Mouse (Mus musculus) intestine, embryonic 16.5 days (tissue): ENCODE measurements around the gene Xrn1. TPM values are rescaled to one million over a fixed set of nuclear protein-coding genes. Genes with fewer than 3 reads are reported as not detected.

Experiments
- ATAC-seq: fragments of 200-750 bp; cut with Nextera tagmentation; 2 replicates; pipeline ENCODE4 v1.8.0; 2017; ENCODE audit warnings: moderate TSS enrichment, moderate library complexity
- H3K27ac ChIP-seq: fragments of 300-500 bp; sonication (generic); 2 replicates; pipeline ENCODE4 v1.5.1; 2014; ENCODE audit warnings: mild to moderate bottlenecking, low read length
- H3K27me3 ChIP-seq: fragments of 300-500 bp; sonication (generic); replicated peaks from 2 replicates; pipeline ENCODE4 v1.6.1; 2014; ENCODE audit warnings: low read length, control low read depth, mixed read lengths; ENCODE audit not compliant: control insufficient read depth, insufficient read depth
- H3K36me3 ChIP-seq: fragments of 300-500 bp; sonication (generic); 2 replicates; pipeline ENCODE4 v1.6.1; 2014; ENCODE audit warnings: low read length, control low read depth; ENCODE audit not compliant: control insufficient read depth, insufficient read depth
- H3K4me1 ChIP-seq: fragments of 300-500 bp; sonication (generic); 2 replicates; pipeline ENCODE4 v1.6.1; 2014; ENCODE audit warnings: low read length, control low read depth, mixed read lengths; ENCODE audit not compliant: control insufficient read depth, insufficient read depth
- H3K4me2 ChIP-seq: fragments of 300-500 bp; sonication (generic); 2 replicates; pipeline ENCODE4 v1.6.1; 2014; ENCODE audit warnings: low read depth, low read length, control low read depth
- H3K4me3 ChIP-seq: fragments of 300-500 bp; sonication (generic); 2 replicates; pipeline ENCODE4 v1.5.1; 2014; ENCODE audit warnings: mild to moderate bottlenecking, low read length
- H3K9ac ChIP-seq: fragments of 300-500 bp; sonication (generic); 2 replicates; pipeline ENCODE4 v1.6.1; 2014; ENCODE audit warnings: low read depth, low read length
- H3K9me3 ChIP-seq: fragments of 300-500 bp; sonication (generic); 2 replicates; pipeline ENCODE4 v1.6.1; 2016; ENCODE audit warnings: low read length, control low read depth; ENCODE audit not compliant: control insufficient read depth
- WGBS: fragments of 180-500 bp; shearing (Covaris S2); extraction: QIAGEN DNeasy Blood & Tissue Kit; methylation state at CpG from one replicate; pipeline ENCODE4 v1.1.7; 2014; 5-methylcytosine and 5-hydroxymethylcytosine counted together
- polyA plus RNA-seq: library from polyadenylated mRNA; unstranded; fragments of >200 nt; fragmentation: Nextera tagmentation; extraction: Ambion mirVana; gene quantifications from 2 replicates; pipeline ENCODE4 v1.2.1, GENCODE M21; 2015

The Xrn1 gene
- polyA plus RNA-seq, 1 experiment from 2014 or later: 11.3 TPM

GRCm38 (mm10) chr9:96029886-96030285 is 75.3 kb downstream of the Xrn1 start:
- no peak for ATAC-seq
- 94% methylated on average over 5 of the region's 5 CpGs for WGBS
- Histone ChIP-seq H3K4me2 (no peak overlapping the region), H3K4me3 (no peak overlapping the region), H3K27me3 (no peaks in the 10 kb centered on the region), H3K27ac (no peak overlapping the region), H3K9ac (no peak overlapping the region), H3K9me3 (no peaks in the 10 kb centered on the region), H3K4me1 (no peaks in the 10 kb centered on the region), H3K36me3 (peaks cover 12% of the 10 kb centered on the region)

- 88% methylated on average over 3 of the region's 3 CpGs for WGBS
- Histone ChIP-seq H3K27ac (no peak overlapping the region), H3K36me3 (peaks cover 13% of the 10 kb centered on the region), H3K4me1 (no peaks in the 10 kb centered on the region), H3K27me3 (no peaks in the 10 kb centered on the region), H3K4me3 (no peak overlapping the region), H3K4me2 (no peak overlapping the region), H3K9me3 (no peaks in the 10 kb centered on the region), H3K9ac (no peak overlapping the region)
- ATAC-seq: no peak
Observed at GRCm38 (mm10) chr9:96035371-96036086, 81.0 kb downstream of the Xrn1 start.

- Histone ChIP-seq H3K27me3 (no peaks in the 10 kb centered on the region), H3K9me3 (no peaks in the 10 kb centered on the region), H3K4me1 (no peaks in the 10 kb centered on the region), H3K4me2 (no peak overlapping the region), H3K27ac (no peak overlapping the region), H3K9ac (no peak overlapping the region), H3K36me3 (peaks cover 10% of the 10 kb centered on the region; the same call in 1 of the 2 replicates), H3K4me3 (no peak overlapping the region)
- 95% methylated on average over 3 of the region's 3 CpGs for WGBS
- ATAC-seq: no peak
Observed at GRCm38 (mm10) chr9:96044214-96044613, 89.7 kb downstream of the Xrn1 start.

- Histone ChIP-seq H3K9me3 (0 out of 2 replicates have a peak, but pooled peaks cover 4% of the 10 kb centered on the region), H3K9ac (no peak overlapping the region), H3K27me3 (no peaks in the 10 kb centered on the region), H3K4me1 (no peaks in the 10 kb centered on the region), H3K4me2 (no peak overlapping the region), H3K27ac (no peak overlapping the region), H3K4me3 (no peak overlapping the region), H3K36me3 (peaks cover 18% of the 10 kb centered on the region)
- ATAC-seq: no peak
- 95% methylated on average over 4 of the region's 4 CpGs for WGBS
Observed at GRCm38 (mm10) chr9:96051501-96051900, 96.9 kb downstream of the Xrn1 start.

GRCm38 (mm10) chr9:96054878-96055277 is 100.3 kb downstream of the Xrn1 start:
- ATAC-seq: no peak
- no peak overlapping the region for H3K4me2 ChIP-seq
- H3K4me1 ChIP-seq: no peaks in the 10 kb centered on the region
- no peak overlapping the region for H3K9ac ChIP-seq
- peaks cover 19% of the 10 kb centered on the region for H3K36me3 ChIP-seq
- H3K27me3 ChIP-seq: no peaks in the 10 kb centered on the region
- H3K4me3 ChIP-seq: no peak overlapping the region
- H3K27ac ChIP-seq: no peak overlapping the region
- 0 out of 2 replicates have a peak, but pooled peaks cover 3% of the 10 kb centered on the region for H3K9me3 ChIP-seq
- 79% methylated on average over 5 of the region's 5 CpGs for WGBS

GRCm38 (mm10) chr9:96056417-96057223 is 102.1 kb downstream of the Xrn1 start:
- H3K9me3 ChIP-seq: no peaks in the 10 kb centered on the region
- no peak overlapping the region for H3K4me2 ChIP-seq
- no peak for ATAC-seq
- 78% methylated on average over 6 of the region's 6 CpGs for WGBS
- no peaks in the 10 kb centered on the region for H3K27me3 ChIP-seq
- no peaks in the 10 kb centered on the region for H3K4me1 ChIP-seq
- no peak overlapping the region for H3K9ac ChIP-seq
- H3K27ac ChIP-seq: no peak overlapping the region
- no peak overlapping the region for H3K4me3 ChIP-seq
- H3K36me3 ChIP-seq: peaks cover 10% of the 10 kb centered on the region; the same call in 1 of the 2 replicates

- no peaks in the 10 kb centered on the region for H3K4me1 ChIP-seq
- H3K4me2 ChIP-seq: no peak overlapping the region
- no peak overlapping the region for H3K27ac ChIP-seq
- H3K27me3 ChIP-seq: no peaks in the 10 kb centered on the region
- H3K36me3 ChIP-seq: no peaks in the 10 kb centered on the region
- H3K4me3 ChIP-seq: no peak overlapping the region
- H3K9me3 ChIP-seq: no peaks in the 10 kb centered on the region
- ATAC-seq: no peak
- no peak overlapping the region for H3K9ac ChIP-seq
- WGBS: 79% methylated on average over 2 of the region's 2 CpGs
Observed at GRCm38 (mm10) chr9:96063083-96063802, 108.7 kb downstream of the Xrn1 start.

GRCm38 (mm10) chr9:96063803-96064475 is 109.4 kb downstream of the Xrn1 start:
- no peak overlapping the region for H3K27ac ChIP-seq
- no peak for ATAC-seq
- H3K4me3 ChIP-seq: no peak overlapping the region
- no peaks in the 10 kb centered on the region for H3K27me3 ChIP-seq
- H3K4me2 ChIP-seq: no peak overlapping the region
- WGBS: 79% methylated on average over 5 of the region's 5 CpGs
- H3K9me3 ChIP-seq: no peaks in the 10 kb centered on the region
- no peaks in the 10 kb centered on the region for H3K36me3 ChIP-seq
- H3K9ac ChIP-seq: no peak overlapping the region
- H3K4me1 ChIP-seq: no peaks in the 10 kb centered on the region

DNA sequence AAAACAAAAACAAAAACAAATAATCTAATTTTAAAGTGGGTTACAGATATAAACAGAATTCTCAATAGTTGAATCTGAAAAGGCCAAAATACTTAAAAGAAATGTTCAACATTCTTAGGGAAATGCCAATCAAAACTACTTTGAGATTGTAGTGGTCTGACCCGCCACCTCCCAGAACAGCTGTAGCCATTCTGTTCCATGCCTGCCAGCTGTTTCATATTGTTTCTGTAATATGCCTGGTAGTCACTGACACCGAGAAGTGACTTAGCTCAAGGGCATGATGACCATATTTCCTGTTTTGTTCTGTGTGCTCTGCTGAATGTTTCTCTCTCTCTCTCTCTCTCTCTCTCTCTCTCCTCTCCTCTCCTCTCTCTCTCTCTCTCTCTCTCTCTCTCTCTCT is 112.9 kb downstream of the Xrn1 start:
- no peak overlapping the region for H3K4me2 ChIP-seq
- no peaks in the 10 kb centered on the region for H3K36me3 ChIP-seq
- H3K27ac ChIP-seq: no peak overlapping the region
- no peaks in the 10 kb centered on the region for H3K4me1 ChIP-seq
- no peaks in the 10 kb centered on the region for H3K9me3 ChIP-seq
- no peak overlapping the region for H3K4me3 ChIP-seq
- ATAC-seq: no peak
- H3K27me3 ChIP-seq: no peaks in the 10 kb centered on the region
- no peak overlapping the region for H3K9ac ChIP-seq
- WGBS: 54% methylated on average over 2 of the region's 2 CpGs
